Mouse (Mus musculus) cerebellum, postnatal 10 days (tissue): ENCODE measurements at regions not wholly inside any gene's neighbourhood (a gene's known extent, or its start where the extent isn't known, plus 50 kb on each side); places are given as distances from the start of the nearest gene placed in this dataset.

Source experiments
- DNase-seq, 2 experiments: peaks; one replicate each; pipeline ENCODE4 v3.0.0; 2021; ENCODE audit warnings: mixed read lengths in 2 of 2

GRCm38 (mm10) chr14:58175651-58176363, 105.5 kb downstream of the Fgf9 start:
- DNase-seq: no peak

- DNase-seq: no peak
Measured at GRCm38 (mm10) chr14:58174512-58174911, 104.2 kb downstream of the Fgf9 start.

GRCm38 (mm10) chr14:58168920-58169319, 98.6 kb downstream of the Fgf9 start:
- no peak for DNase-seq
